9 mouse cellular contexts compared by ENCODE assay signal in the genomic region with DNA sequence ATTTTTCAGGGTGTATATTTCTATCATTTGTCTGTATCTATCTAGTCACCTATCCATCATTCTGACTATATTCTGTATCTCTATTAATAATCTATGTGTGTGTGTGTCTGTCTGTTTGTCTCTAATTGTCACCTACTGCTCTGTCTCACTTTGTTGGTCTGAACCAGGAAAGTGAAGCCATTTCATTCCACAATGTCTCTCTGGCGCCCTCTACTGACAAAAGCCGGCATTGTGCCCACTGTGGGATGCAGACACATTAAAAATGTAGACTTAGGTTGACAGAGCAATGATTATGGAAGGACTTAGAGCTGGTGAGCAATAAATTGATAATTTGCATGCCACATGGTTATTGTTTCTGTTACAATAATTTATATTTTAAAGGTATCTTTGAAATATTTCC. TPM values are rescaled to one million over a fixed set of nuclear protein-coding genes. Genes with fewer than 3 reads are reported as not detected.
DNase-seq lines count a peak whose midpoint lies in the region; ATAC-seq and TF ChIP-seq lines count a peak whose summit lies in the region.
"Had no signal": no experiment of that assay in that cellular context is flagged by ENCODE, and none has a peak within 500 bp of the region (broad histone marks: within the 10 kb centered on the region; RNA-seq: fewer than 3 reads in every experiment).

No protein-coding gene starts in this region.

- no peaks in the 10 kb centered on the region for H3K27me3 ChIP-seq in E14TG2a.4 (ENCODE audit: insufficient read depth, low read length)
- no peaks in the 10 kb centered on the region for H3K27me3 ChIP-seq in embryonic facial prominence, embryonic 10.5 days (replicated peaks; ENCODE audit: low read depth, poor library complexity, severe bottlenecking)
- no peaks in the 10 kb centered on the region for H3K27me3 ChIP-seq in hindbrain, embryonic 12.5 days
- H3K27me3 ChIP-seq: heart, embryonic 13.5 days had no signal

- no peak overlapping the region for H3K4me3 ChIP-seq in E14TG2a.4 (replicated peaks; ENCODE audit: low read length)
- no peak overlapping the region for H3K4me3 ChIP-seq in embryonic facial prominence, embryonic 10.5 days
- H3K4me3 ChIP-seq in hindbrain, embryonic 12.5 days: no peak overlapping the region
- H3K4me3 ChIP-seq: heart, embryonic 13.5 days had no signal

- TF ChIP-seq CTCF in E14TG2a.4 (conservative IDR thresholded peaks at IDR 0.05; ENCODE audit: low read length): peak; percentile 100

- ATAC-seq in hindbrain, embryonic 12.5 days (ENCODE audit: low FRiP score): peak; percentile 16; the same call in 1 of the 2 replicates
- peak; percentile 87 for ATAC-seq in megakaryocyte progenitor cell, adult 5-6 weeks (replicated peaks; ENCODE audit: poor library complexity)

- no peaks in the 10 kb centered on the region for H3K36me3 ChIP-seq in E14TG2a.4 (ENCODE audit: insufficient read depth, low read length)
- H3K36me3 ChIP-seq in embryonic facial prominence, embryonic 10.5 days (replicated peaks): no peaks in the 10 kb centered on the region
- no peaks in the 10 kb centered on the region for H3K36me3 ChIP-seq in hindbrain, embryonic 12.5 days
- H3K36me3 ChIP-seq: heart, embryonic 13.5 days had no signal

- H3K27ac ChIP-seq in embryonic facial prominence, embryonic 10.5 days (replicated peaks): no peak overlapping the region
- no peak overlapping the region for H3K27ac ChIP-seq in hindbrain, embryonic 12.5 days
- H3K27ac ChIP-seq: heart, embryonic 13.5 days had no signal

- H3K4me2 ChIP-seq in hindbrain, embryonic 12.5 days (replicated peaks): no peak overlapping the region
- H3K4me2 ChIP-seq: heart, embryonic 13.5 days had no signal

- WGBS in embryonic facial prominence, embryonic 10.5 days: under 1% methylated on average over 2 of the region's 2 CpGs
- WGBS in hindbrain, embryonic 12.5 days: 0% methylated on average over 2 of the region's 2 CpGs

- DNase-seq in adrenal gland, postnatal 10 days: peak; percentile 93
- DNase-seq in embryonic facial prominence, embryonic 10.5 days (ENCODE audit: low spot score): peak; percentile 79
- DNase-seq in layer of hippocampus, postnatal 14 days (ENCODE audit: low spot score in 2 of 2): peak; percentile 78 to 87
- DNase-seq in right cerebral cortex, postnatal 25 days: peak; percentile 63
- peak; percentile 61 for DNase-seq in yolk sac, embryonic 10.5 days (ENCODE audit: low spot score)

- H3K9ac ChIP-seq in hindbrain, embryonic 12.5 days: no peak overlapping the region
- H3K9ac ChIP-seq: heart, embryonic 13.5 days had no signal

- H3K4me1 ChIP-seq in E14TG2a.4 (replicated peaks; ENCODE audit: low read depth, low read length): no peaks in the 10 kb centered on the region
- no peaks in the 10 kb centered on the region for H3K4me1 ChIP-seq in embryonic facial prominence, embryonic 10.5 days
- H3K4me1 ChIP-seq in hindbrain, embryonic 12.5 days: no peaks in the 10 kb centered on the region
- H3K4me1 ChIP-seq: heart, embryonic 13.5 days had no signal

- H3K9me3 ChIP-seq in E14TG2a.4 (ENCODE audit: low read length): no peaks in the 10 kb centered on the region
- H3K9me3 ChIP-seq in embryonic facial prominence, embryonic 10.5 days: no peaks in the 10 kb centered on the region
- H3K9me3 ChIP-seq in hindbrain, embryonic 12.5 days (replicated peaks): no peaks in the 10 kb centered on the region
- H3K9me3 ChIP-seq: heart, embryonic 13.5 days had no signal

RNA-seq across cellular contexts. Expression of a gene that starts 12.1 kb away (rescaled TPM):
- total RNA-seq in adrenal gland, postnatal 10 days (2021): 10 to 100 TPM; 11.9 to 22.2 TPM
- not detected in 2 replicates for polyA plus RNA-seq in embryonic facial prominence, embryonic 10.5 days (2016; fragmentation: Nextera tagmentation; extraction: Ambion mirVana)
- not detected in 2 replicates for polyA plus RNA-seq in hindbrain, embryonic 12.5 days (2016; fragmentation: Nextera tagmentation; extraction: Ambion mirVana)
- under 1 TPM in 1 of 2 experiments, not detected in 1; 0.09 TPM for total RNA-seq in layer of hippocampus, postnatal 14 days (2021)
- not detected in 2 replicates for total RNA-seq in megakaryocyte progenitor cell, adult 5-6 weeks (2015)
- not detected in 2 replicates for total RNA-seq in megakaryocyte progenitor cell, adult 5-6 weeks (2017)

RNA-seq across cellular contexts. Expression of a gene that starts 13.7 kb away (rescaled TPM):
- total RNA-seq in adrenal gland, postnatal 10 days (2021): 10 to 100 TPM; 12.2 to 21.7 TPM
- not detected in 2 replicates for polyA plus RNA-seq in embryonic facial prominence, embryonic 10.5 days (2016; fragmentation: Nextera tagmentation; extraction: Ambion mirVana)
- not detected in 2 replicates for polyA plus RNA-seq in hindbrain, embryonic 12.5 days (2016; fragmentation: Nextera tagmentation; extraction: Ambion mirVana)
- total RNA-seq in layer of hippocampus, postnatal 14 days (2021): not detected
- total RNA-seq in megakaryocyte progenitor cell, adult 5-6 weeks (2015): not detected in 2 replicates
- total RNA-seq in megakaryocyte progenitor cell, adult 5-6 weeks (2017): not detected in 2 replicates

RNA-seq across cellular contexts. Expression of a gene that starts 32.6 kb away (rescaled TPM):
- total RNA-seq in adrenal gland, postnatal 10 days (2021): not detected
- not detected in 2 replicates for polyA plus RNA-seq in embryonic facial prominence, embryonic 10.5 days (2016; fragmentation: Nextera tagmentation; extraction: Ambion mirVana)
- polyA plus RNA-seq in hindbrain, embryonic 12.5 days (2016; fragmentation: Nextera tagmentation; extraction: Ambion mirVana): not detected in 2 replicates
- not detected for total RNA-seq in layer of hippocampus, postnatal 14 days (2021)
- total RNA-seq in megakaryocyte progenitor cell, adult 5-6 weeks (2015): not detected in 2 replicates
- not detected in 2 replicates for total RNA-seq in megakaryocyte progenitor cell, adult 5-6 weeks (2017)
- polyA plus RNA-seq: heart, embryonic 13.5 days had no signal

RNA-seq across cellular contexts. Expression of a gene that starts 52.0 kb away (rescaled TPM):
- not detected for total RNA-seq in adrenal gland, postnatal 10 days (2021)
- not detected in 2 replicates for polyA plus RNA-seq in embryonic facial prominence, embryonic 10.5 days (2016; fragmentation: Nextera tagmentation; extraction: Ambion mirVana)
- not detected in 2 replicates for polyA plus RNA-seq in hindbrain, embryonic 12.5 days (2016; fragmentation: Nextera tagmentation; extraction: Ambion mirVana)
- not detected for total RNA-seq in layer of hippocampus, postnatal 14 days (2021)
- total RNA-seq in megakaryocyte progenitor cell, adult 5-6 weeks (2015): not detected in 2 replicates
- not detected in 2 replicates for total RNA-seq in megakaryocyte progenitor cell, adult 5-6 weeks (2017)
- polyA plus RNA-seq: heart, embryonic 13.5 days had no signal

Comparison
In these comparisons a context has a peak if more than half of its experiments do, and no peak if none do; other contexts are left out.
1. RNA of a gene that starts 12.1 kb away (total RNA-seq): 11.9 to 22.2 TPM in adrenal gland, postnatal 10 days; 0.09 TPM in layer of hippocampus, postnatal 14 days and not detected in megakaryocyte progenitor cell, adult 5-6 weeks; every median in the first group is over 10 times any median in the second.
2. RNA of a gene that starts 13.7 kb away (total RNA-seq): 12.2 to 21.7 TPM in adrenal gland, postnatal 10 days; not detected in layer of hippocampus, postnatal 14 days and not detected in megakaryocyte progenitor cell, adult 5-6 weeks; every median in the first group is over 10 times any median in the second.
3. Peak in every context shown above with its lines, with median percentiles within 50 percentile points of each other: DNase-seq.